Mouse (Mus musculus) liver, adult 2 months (tissue): ENCODE measurements at regions not wholly inside any gene's neighbourhood (a gene's known extent, or its start where the extent isn't known, plus 50 kb on each side); places are given as distances from the start of the nearest gene placed in this dataset.

ENCODE experiments used
- CTCF ChIP-seq: fragments of 200-500 bp; IDR thresholded peaks from 2 replicates; pipeline ENCODE4 v1.5.1; 2011; ENCODE audit warnings: low read depth, low read length, control low read depth
- POLR2A ChIP-seq: fragments of 200-500 bp; IDR thresholded peaks from 2 replicates; pipeline ENCODE4 v1.6.1; 2011; ENCODE audit warnings: low read length, control low read depth; ENCODE audit not compliant: insufficient read depth; ENCODE audit errors: extremely low read depth

- TF ChIP-seq CTCF = no peak
- no peak for TF ChIP-seq POLR2A
These were observed 158.9 kb downstream of the Rab11fip2 start for GRCm38 (mm10) chr19:59784401-59785046.
